Mouse (Mus musculus) kidney, embryonic 16.5 days (tissue): ENCODE measurements around the gene Gm3417. TPM values are rescaled to one million over a fixed set of nuclear protein-coding genes. Genes with fewer than 3 reads are reported as not detected.
"Not testable (repeated sequence)": the region's sequence is repeated elsewhere in the genome, so short reads cannot be mapped to it uniquely, and the experiment has no call there.

ENCODE experiments used
- ATAC-seq: fragments of 200-750 bp; cut with Nextera tagmentation; 2 replicates; pipeline ENCODE4 v1.8.0; 2017; ENCODE audit warnings: moderate TSS enrichment; ENCODE audit not compliant: low FRiP score, low TSS enrichment
- H3K27ac ChIP-seq: fragments of 300-500 bp; sonication (generic); 2 replicates; pipeline ENCODE4 v1.5.1; 2014; ENCODE audit warnings: low read length
- H3K27me3 ChIP-seq: fragments of 300-500 bp; sonication (generic); 2 replicates; pipeline ENCODE4 v1.6.1; 2014; ENCODE audit warnings: low read length, control low read depth, mixed read lengths; ENCODE audit not compliant: insufficient read depth
- H3K36me3 ChIP-seq: fragments of 300-500 bp; sonication (generic); 2 replicates; pipeline ENCODE4 v1.6.1; 2014; ENCODE audit warnings: low read length, control low read depth, mixed read lengths; ENCODE audit not compliant: insufficient read depth
- H3K4me1 ChIP-seq: fragments of 300-500 bp; sonication (generic); 2 replicates; pipeline ENCODE4 v1.6.1; 2014; ENCODE audit warnings: low read length, control low read depth, mixed read lengths; ENCODE audit not compliant: insufficient read depth
- H3K4me2 ChIP-seq: fragments of 300-500 bp; sonication (generic); replicated peaks from 2 replicates; pipeline ENCODE4 v1.6.1; 2014; ENCODE audit warnings: low read depth, low read length
- H3K4me3 ChIP-seq: fragments of 300-500 bp; sonication (generic); 2 replicates; pipeline ENCODE4 v1.5.1; 2014; ENCODE audit warnings: mild to moderate bottlenecking, low read length
- H3K9ac ChIP-seq: fragments of 300-500 bp; sonication (generic); replicated peaks from 2 replicates; pipeline ENCODE4 v1.6.1; 2014; ENCODE audit warnings: low read length
- H3K9me3 ChIP-seq: fragments of 300-500 bp; sonication (generic); 2 replicates; pipeline ENCODE4 v1.6.1; 2016; ENCODE audit warnings: low read length, control low read depth
- WGBS: fragments of 180-500 bp; shearing (Covaris S2); extraction: QIAGEN DNeasy Blood & Tissue Kit; methylation state at CpG from one replicate; pipeline ENCODE4 v1.1.7; 2014; 5-methylcytosine and 5-hydroxymethylcytosine counted together
- polyA plus RNA-seq: library from polyadenylated mRNA; unstranded; fragments of >200 nt; fragmentation: Nextera tagmentation; extraction: Ambion mirVana; gene quantifications from 2 replicates; pipeline ENCODE4 v1.2.1, GENCODE M21; 2015

The Gm3417 gene
- polyA plus RNA-seq, 1 experiment from 2014 or later, result not detected

DNA sequence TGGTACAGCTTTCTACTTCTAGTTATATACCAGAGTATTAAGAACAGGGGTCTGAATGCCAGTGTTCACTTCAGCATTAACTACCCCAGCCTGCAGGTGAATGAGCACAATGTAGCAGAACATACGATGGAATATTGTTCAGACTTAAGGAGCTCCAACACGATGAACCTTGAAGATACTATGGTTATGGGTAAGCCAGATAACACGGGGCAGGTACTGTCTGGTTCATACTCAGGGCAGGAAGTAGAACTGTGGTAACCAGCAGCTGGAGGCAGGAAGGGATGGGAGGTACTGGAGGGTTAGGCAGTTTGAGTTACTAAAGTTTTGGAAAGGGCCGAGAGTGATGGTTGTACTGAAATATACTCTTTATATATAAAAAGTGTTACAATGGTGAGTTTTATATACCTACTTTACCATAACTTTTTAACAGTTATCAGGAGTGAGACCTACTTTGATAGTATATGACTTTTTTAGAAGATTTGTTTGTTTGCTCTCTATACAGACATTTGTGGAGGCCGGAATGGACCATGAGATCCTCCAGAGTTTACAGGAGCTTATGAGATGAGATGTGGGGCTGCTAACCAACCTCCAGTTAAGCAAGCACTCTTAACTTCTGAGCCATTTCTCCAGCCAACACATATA lies 19.8 kb downstream of the Gm3417 start:
- Histone ChIP-seq H3K9me3 (no peaks in the 10 kb centered on the region), H3K27ac (no peak overlapping the region), H3K4me2 (no peak overlapping the region), H3K4me3 (no peak overlapping the region), H3K36me3 (peaks cover 9% of the 10 kb centered on the region), H3K4me1 (peaks cover 9% of the 10 kb centered on the region), H3K9ac (no peak overlapping the region), H3K27me3 (no peaks in the 10 kb centered on the region)
- 90% methylated on average over 5 of the region's 5 CpGs for WGBS
- no peak for ATAC-seq

DNA sequence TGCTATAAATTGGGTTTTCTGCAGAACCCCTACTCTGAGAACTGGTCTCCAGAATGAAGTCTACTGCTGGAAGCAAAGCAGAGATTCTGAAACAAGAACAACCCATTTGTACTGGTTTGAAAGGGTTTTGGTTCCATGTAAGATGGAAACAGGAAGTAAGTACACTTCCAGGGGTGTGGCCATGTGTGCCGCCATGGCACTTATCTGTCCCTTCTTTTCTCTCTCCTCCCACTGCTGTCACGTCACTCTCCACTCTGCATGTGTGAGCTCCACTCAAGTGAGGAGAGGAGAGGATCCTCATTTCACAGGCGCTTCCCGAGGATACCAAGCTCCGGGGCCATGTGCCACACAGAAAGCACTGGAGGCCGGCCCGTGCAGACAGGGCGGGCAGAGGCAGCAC lies 25.1 kb downstream of the Gm3417 start:
- WGBS, result 84% methylated on average over 8 of the region's 8 CpGs
- H3K36me3 ChIP-seq, result peaks cover 30% of the 10 kb centered on the region
- no peak for ATAC-seq

DNA sequence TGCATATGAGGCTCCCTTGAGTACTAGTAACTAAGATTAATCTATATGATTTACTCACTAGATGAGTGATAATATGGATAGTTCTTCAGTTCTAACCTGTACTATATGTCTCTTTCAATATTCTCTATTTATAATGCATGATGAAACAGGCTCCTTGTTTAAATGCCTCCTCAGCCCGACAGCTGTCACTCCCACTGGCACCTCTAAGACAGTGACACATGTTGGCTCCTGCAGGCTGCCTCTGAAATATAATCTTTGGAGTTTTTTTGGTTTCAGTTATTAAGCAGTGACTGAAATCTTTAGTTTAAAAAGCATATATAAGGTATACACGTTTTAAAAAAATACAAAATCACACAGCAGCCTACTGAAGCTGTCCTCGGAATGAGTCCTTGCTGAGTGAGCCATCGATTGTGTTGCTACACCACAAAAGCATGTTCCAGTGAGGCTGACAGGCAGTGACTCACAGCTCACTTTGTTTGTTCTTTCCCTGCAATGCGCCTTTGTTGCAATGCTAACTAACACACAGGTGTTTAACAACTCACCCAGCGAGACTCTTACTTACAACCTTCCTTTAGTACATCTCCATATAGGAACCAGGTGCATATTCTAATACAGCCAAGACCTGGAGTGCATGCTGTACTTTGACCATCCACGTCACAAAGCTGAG lies 29.3 kb downstream of the Gm3417 start:
- no peaks in the 10 kb centered on the region for H3K9me3 ChIP-seq
- no peak overlapping the region for H3K4me2 ChIP-seq
- H3K9ac ChIP-seq, result no peak overlapping the region
- H3K27ac ChIP-seq, result no peak overlapping the region
- 89% methylated on average over 7 of the region's 7 CpGs for WGBS
- peaks cover 10% of the 10 kb centered on the region for H3K4me1 ChIP-seq
- H3K27me3 ChIP-seq, result no peaks in the 10 kb centered on the region
- ATAC-seq, result no peak
- no peak overlapping the region for H3K4me3 ChIP-seq
- H3K36me3 ChIP-seq, result peaks cover 40% of the 10 kb centered on the region

More for the DNA sequence above, 25.1 kb downstream of the Gm3417 start:
- Histone ChIP-seq H3K4me3 (no peak overlapping the region), H3K4me1 (no peaks in the 10 kb centered on the region), H3K27me3 (no peaks in the 10 kb centered on the region), H3K9ac (no peak overlapping the region), H3K9me3 (no peaks in the 10 kb centered on the region), H3K4me2 (no peak overlapping the region), H3K27ac (no peak overlapping the region)

DNA sequence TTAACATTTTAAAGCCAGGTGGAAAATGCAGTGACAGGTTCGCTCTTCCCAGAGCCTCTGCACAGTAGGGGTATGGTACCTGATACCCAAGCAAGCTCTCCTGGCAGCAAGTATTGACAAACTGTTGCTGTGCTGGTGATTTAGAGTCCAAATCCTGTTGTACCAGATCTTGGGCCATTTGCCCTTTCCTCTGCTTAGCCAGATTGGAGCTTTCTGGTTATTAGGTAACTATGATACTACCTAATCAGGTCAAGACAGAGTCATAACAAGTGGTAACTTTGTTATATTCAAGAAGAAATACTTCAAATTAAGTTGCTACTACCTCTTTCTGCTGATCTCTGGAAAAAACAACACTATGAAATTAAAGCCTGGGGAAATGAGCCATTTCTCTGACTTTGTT lies 34.0 kb downstream of the Gm3417 start:
- Histone ChIP-seq H3K36me3 (peaks cover 11% of the 10 kb centered on the region; the same call in 1 of the 2 replicates), H3K4me3 (no peak overlapping the region), H3K9ac (no peak overlapping the region), H3K27me3 (no peaks in the 10 kb centered on the region), H3K4me1 (peaks cover 13% of the 10 kb centered on the region), H3K9me3 (no peaks in the 10 kb centered on the region), H3K27ac (no peak overlapping the region), H3K4me2 (no peak overlapping the region)
- no peak for ATAC-seq
- WGBS, result 92% methylated on average over 1 of the region's 1 CpGs

DNA sequence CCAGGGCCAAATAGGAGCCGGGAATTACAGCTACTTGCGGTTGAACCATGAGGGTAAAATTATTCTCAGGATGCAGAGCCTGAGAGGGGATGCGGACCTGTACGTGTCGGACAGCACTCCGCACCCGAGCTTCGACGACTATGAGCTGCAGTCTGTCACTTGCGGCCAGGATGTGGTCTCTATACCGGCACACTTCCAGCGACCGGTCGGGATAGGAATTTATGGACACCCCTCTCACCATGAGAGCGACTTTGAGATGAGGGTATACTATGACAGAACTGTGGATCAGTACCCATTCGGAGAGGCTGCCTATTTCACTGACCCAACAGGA lies 34.9 kb downstream of the Gm3417 start:
- Histone ChIP-seq H3K36me3 (peaks cover 11% of the 10 kb centered on the region; the same call in 1 of the 2 replicates), H3K4me3 (peak overlapping the region; percentile 87), H3K27ac (peak overlapping the region; percentile 76), H3K4me1 (peaks cover 13% of the 10 kb centered on the region), H3K9me3 (no peaks in the 10 kb centered on the region), H3K4me2 (peak overlapping the region; percentile 87), H3K9ac (peak overlapping the region; percentile 84), H3K27me3 (no peaks in the 10 kb centered on the region)
- no peak for ATAC-seq
- WGBS, result 13% methylated on average over 16 of the region's 16 CpGs

DNA sequence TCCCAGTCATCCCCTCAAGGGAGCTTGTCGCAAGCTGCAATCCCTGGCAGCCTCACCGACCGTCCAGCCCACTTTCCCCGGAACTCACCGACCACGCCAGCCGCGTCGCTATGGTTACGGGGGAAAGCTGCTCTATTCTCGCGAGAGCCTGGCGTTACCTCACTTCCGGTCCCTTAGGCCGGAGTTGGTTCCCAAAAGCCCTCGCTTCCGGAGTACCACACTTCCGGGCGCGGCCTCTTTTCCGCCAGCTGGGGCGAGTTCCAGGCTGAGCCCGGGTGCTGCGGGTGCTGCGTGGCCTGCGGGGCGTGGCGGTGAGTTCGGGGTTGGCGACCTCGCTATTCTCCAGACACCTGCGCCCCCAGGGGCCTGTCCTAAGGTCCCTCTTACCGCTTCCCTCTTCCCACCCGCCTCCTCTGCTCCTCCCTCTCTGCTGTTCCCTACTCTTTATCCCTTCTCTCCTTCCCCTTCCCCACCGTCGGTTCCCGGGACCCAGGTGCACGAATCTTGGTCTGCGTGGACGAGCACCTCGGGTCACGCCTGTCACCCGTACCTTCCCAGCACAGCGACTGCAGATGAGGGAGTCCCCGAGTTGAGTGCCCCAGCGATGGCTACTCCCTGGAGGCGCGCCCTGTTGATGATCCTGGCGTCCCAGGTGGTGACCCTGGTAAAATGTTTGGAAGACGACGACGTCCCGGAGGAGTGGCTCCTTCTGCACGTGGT lies 35.4 kb downstream of the Gm3417 start, which contains the start of the genes Wdr27 and 1600012H06Rik:
Gene Wdr27, minus strand, starts transcription at position 150 of the 720 bp plus-strand sequence.
Gene 1600012H06Rik, plus strand, starts transcription at position 176 of the 720 bp plus-strand sequence.
- Histone ChIP-seq H3K27me3 (no peaks in the 10 kb centered on the region), H3K4me3 (peak within 1 kb of the TSS; percentile 87), H3K9ac (peak within 1 kb of the TSS; percentile 85), H3K9me3 (no peaks in the 10 kb centered on the region), H3K36me3 (peaks cover 11% of the 10 kb centered on the region; the same call in 1 of the 2 replicates), H3K4me1 (peaks cover 13% of the 10 kb centered on the region), H3K4me2 (peak within 1 kb of the TSS; percentile 87), H3K27ac (peak within 1 kb of the TSS; percentile 85)
- ATAC-seq, result peak; percentile 99
- WGBS, result under 1% methylated on average over 54 of the region's 54 CpGs

DNA sequence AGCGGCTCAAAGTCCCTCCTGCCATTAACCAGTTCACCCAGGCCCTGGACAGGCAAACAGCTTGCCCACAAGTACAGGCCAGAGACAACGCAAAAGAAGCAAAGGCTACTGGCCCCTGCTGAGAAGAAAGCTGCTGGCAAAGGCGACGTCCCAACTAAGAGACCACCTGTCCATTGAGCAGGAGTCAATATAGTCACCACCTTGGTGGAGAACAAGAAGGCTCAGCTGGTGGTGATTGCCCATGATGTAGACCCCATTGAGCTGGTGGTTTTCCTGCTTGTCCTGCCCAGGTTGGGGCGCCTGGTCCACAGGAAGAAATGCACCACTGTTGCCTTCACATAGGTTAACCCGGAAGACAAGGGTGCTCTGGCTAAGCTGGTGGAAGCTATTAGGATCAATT lies 36.4 kb downstream of the Gm3417 start:
- H3K27me3 ChIP-seq, ATAC-seq, H3K27ac ChIP-seq, H3K9me3 ChIP-seq: not testable (repeated sequence)
- Histone ChIP-seq H3K9ac (peak overlapping the region; percentile 85), H3K4me1 (peaks cover 13% of the 10 kb centered on the region), H3K4me3 (peak overlapping the region; percentile 87), H3K4me2 (peak overlapping the region; percentile 87), H3K36me3 (peaks cover 11% of the 10 kb centered on the region; the same call in 1 of the 2 replicates)
- whole genome bisulfite sequencing, result 68% methylated on average over 6 of the region's 6 CpGs

DNA sequence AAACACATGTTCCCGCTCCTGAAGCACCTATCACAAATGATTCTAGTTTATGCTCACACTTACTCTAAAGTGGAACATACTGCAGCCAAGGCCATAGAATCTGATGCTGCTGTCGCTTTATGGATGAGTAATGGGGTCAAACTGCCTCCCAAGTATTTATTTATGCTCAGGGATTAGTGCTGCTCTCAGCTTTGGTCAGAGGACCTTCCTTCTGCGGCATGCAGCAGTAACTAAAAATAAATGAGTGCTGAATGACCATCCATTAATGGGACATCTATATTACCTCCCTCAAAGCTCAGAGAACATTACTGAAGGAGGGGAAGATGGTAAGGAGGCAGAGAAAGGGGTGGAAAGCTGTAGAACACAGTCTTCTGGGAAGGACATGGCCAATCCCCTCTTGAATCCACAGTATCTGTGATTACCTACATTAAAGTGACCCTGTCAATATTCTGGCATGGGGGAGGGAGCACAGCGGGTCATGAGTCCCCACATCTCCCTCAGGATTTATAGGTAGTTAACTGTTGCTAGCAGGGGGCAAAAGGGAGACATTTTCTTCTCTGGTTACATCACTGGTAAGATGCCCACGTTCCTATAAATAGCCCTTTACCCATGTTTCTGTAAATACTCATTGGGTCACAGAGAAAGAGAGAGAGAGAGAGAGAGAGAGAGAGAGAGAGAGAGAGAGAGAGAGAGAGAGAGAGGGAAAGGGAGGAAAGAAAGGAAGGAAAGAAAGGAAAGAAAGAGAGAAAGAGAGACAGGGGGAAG lies 42.6 kb downstream of the Gm3417 start:
- Histone ChIP-seq H3K9ac (no peak overlapping the region), H3K36me3 (no peaks in the 10 kb centered on the region), H3K4me2 (no peak overlapping the region), H3K27ac (no peak overlapping the region), H3K27me3 (no peaks in the 10 kb centered on the region), H3K9me3 (no peaks in the 10 kb centered on the region), H3K4me3 (no peak overlapping the region), H3K4me1 (no peaks in the 10 kb centered on the region)
- 59% methylated on average over 5 of the region's 5 CpGs for WGBS
- no peak for ATAC-seq

DNA sequence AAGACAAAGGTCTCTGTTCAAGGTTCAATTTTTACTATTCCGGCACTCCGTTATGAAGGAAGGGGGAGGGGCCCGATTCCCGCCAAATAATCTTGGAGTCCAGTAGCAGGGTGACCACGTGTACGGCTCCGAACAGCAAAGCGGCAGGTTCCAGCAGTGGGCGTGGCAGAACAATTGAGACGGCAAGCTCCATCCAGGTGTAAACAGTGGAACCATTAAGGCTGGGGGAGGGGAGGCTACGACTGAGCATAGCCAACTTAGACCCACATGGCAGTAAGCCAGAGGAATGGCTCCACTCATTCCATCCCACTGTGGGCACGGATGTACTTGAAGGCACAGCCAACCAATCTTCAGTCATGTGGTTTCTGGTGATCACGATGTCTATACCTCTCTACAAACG lies 43.3 kb downstream of the Gm3417 start:
- not testable (repeated sequence) for H3K4me1 ChIP-seq, H3K4me2 ChIP-seq, H3K36me3 ChIP-seq, H3K4me3 ChIP-seq, H3K27ac ChIP-seq, H3K9ac ChIP-seq, H3K27me3 ChIP-seq, H3K9me3 ChIP-seq, ATAC-seq
- WGBS, result 79% methylated on average over 14 of the region's 14 CpGs
